Mouse (Mus musculus) midbrain, embryonic 16.5 days (tissue): ENCODE data around the gene Gm20696. TPM values are rescaled to one million over a fixed set of nuclear protein-coding genes. Genes with fewer than 3 reads are reported as not detected.

Experiments used
- ATAC-seq: fragments of 200-750 bp; cut with Nextera tagmentation; 2 replicates; pipeline ENCODE4 v1.8.0; 2017; ENCODE audit warnings: moderate TSS enrichment
- H3K27ac ChIP-seq: fragments of 300-500 bp; sonication (generic); 2 replicates; pipeline ENCODE4 v1.5.1; 2014; ENCODE audit warnings: mild to moderate bottlenecking, low read length, mixed read lengths
- H3K27me3 ChIP-seq: fragments of 300-500 bp; sonication (generic); 2 replicates; pipeline ENCODE4 v1.6.1; 2014; ENCODE audit warnings: low read depth, low read length, mixed read lengths; ENCODE audit not compliant: control insufficient read depth, insufficient read depth
- H3K36me3 ChIP-seq: fragments of 300-500 bp; sonication (generic); 2 replicates; pipeline ENCODE4 v1.6.1; 2014; ENCODE audit warnings: mild to moderate bottlenecking, low read length, moderate library complexity, mixed read lengths; ENCODE audit not compliant: control insufficient read depth, insufficient read depth
- H3K4me1 ChIP-seq: fragments of 300-500 bp; sonication (generic); 2 replicates; pipeline ENCODE4 v1.6.1; 2014; ENCODE audit warnings: mild to moderate bottlenecking, low read length, mixed read lengths; ENCODE audit not compliant: control insufficient read depth, insufficient read depth
- H3K4me2 ChIP-seq: fragments of 300-500 bp; sonication (generic); 2 replicates; pipeline ENCODE4 v1.6.1; 2014; ENCODE audit warnings: mild to moderate bottlenecking, low read length, mixed read lengths
- H3K4me3 ChIP-seq: fragments of 300-500 bp; sonication (generic); 2 replicates; pipeline ENCODE4 v1.5.1; 2014; ENCODE audit warnings: low read depth, mild to moderate bottlenecking, low read length, moderate library complexity, mixed read lengths
- H3K9ac ChIP-seq: fragments of 300-500 bp; sonication (generic); 2 replicates; pipeline ENCODE4 v1.6.1; 2014; ENCODE audit warnings: low read depth, low read length, mixed read lengths
- H3K9me3 ChIP-seq: fragments of 300-500 bp; sonication (generic); replicated peaks from 2 replicates; pipeline ENCODE4 v1.6.1; 2014; ENCODE audit warnings: mild to moderate bottlenecking, low read length, mixed read lengths; ENCODE audit not compliant: control insufficient read depth, poor library complexity, severe bottlenecking
- WGBS: fragments of 180-500 bp; shearing (Covaris S2); extraction: QIAGEN DNeasy Blood & Tissue Kit; methylation state at CpG from one replicate; pipeline ENCODE4 v1.1.7; 2014; 5-methylcytosine and 5-hydroxymethylcytosine counted together
- polyA plus RNA-seq: library from polyadenylated mRNA; unstranded; fragments of >200 nt; fragmentation: Nextera tagmentation; extraction: Ambion mirVana; gene quantifications from 2 replicates; pipeline ENCODE4 v1.2.1, GENCODE M21; 2015

The Gm20696 gene
- polyA plus RNA-seq, 1 experiment from 2014 or later, result 2.4 TPM

DNA sequence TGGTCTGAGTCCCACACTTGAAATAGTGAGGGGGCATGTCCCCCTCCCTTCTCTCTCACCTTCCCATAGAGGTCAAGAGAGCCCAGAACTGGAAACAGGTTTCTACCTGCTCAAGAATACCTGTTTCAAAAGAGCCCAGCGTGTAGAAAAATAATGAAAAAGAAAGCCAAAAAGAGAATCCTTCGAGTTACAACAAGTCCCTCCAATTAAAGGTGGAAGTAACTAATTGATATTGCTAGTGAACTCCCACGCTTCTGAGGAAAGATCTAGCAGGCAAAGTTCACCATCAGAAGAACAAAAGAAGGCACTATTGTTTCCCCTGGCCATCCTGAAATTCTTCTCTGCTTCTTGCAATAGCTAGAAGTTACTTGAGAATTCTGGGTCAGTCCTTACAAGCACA, 297.4 kb downstream of the Gm20696 start:
- H3K4me2 ChIP-seq, result no peak overlapping the region
- WGBS, result 92% methylated on average over 3 of the region's 3 CpGs
- no peak overlapping the region for H3K9ac ChIP-seq
- H3K27me3 ChIP-seq, result no peaks in the 10 kb centered on the region
- no peak for ATAC-seq
- H3K9me3 ChIP-seq, result no peaks in the 10 kb centered on the region
- no peaks in the 10 kb centered on the region for H3K4me1 ChIP-seq
- H3K36me3 ChIP-seq, result no peaks in the 10 kb centered on the region
- no peak overlapping the region for H3K27ac ChIP-seq
- H3K4me3 ChIP-seq, result no peak overlapping the region

DNA sequence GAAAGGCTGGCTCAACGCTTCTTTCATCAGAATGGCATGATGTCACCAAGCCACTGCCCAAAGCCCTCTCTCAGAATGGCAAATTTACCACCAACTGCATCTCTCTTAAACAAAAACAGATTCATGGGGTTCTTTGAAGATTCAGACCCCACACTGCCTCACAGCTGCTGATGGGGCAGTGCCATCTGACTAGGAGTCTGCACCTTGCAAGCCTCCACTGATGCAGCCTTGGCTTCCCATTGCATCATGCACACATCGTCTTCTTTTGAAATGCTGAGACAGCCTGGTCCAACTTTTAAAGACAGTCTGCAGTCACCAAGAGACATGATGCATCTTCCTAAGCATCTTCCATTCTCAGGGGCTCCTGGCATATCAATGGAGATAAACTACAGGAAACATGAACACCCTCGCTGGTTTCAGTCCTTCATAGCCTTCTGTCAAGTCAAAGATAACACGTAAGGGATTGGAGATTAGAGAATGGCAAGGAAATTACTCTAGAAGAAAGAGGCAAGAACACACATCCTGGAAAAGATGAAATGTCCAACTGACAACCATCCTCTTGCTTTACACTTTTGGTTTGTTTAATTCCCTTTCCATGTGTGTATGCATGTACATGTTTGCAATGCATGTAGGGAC, 298.4 kb downstream of the Gm20696 start:
- H3K27me3 ChIP-seq, result no peaks in the 10 kb centered on the region
- WGBS, result 89% methylated on average over 4 of the region's 4 CpGs
- H3K9me3 ChIP-seq, result no peaks in the 10 kb centered on the region
- no peak overlapping the region for H3K27ac ChIP-seq
- no peak overlapping the region for H3K4me3 ChIP-seq
- H3K36me3 ChIP-seq, result no peaks in the 10 kb centered on the region
- H3K4me1 ChIP-seq, result no peaks in the 10 kb centered on the region
- ATAC-seq, result no peak
- H3K9ac ChIP-seq, result no peak overlapping the region
- no peak overlapping the region for H3K4me2 ChIP-seq

DNA sequence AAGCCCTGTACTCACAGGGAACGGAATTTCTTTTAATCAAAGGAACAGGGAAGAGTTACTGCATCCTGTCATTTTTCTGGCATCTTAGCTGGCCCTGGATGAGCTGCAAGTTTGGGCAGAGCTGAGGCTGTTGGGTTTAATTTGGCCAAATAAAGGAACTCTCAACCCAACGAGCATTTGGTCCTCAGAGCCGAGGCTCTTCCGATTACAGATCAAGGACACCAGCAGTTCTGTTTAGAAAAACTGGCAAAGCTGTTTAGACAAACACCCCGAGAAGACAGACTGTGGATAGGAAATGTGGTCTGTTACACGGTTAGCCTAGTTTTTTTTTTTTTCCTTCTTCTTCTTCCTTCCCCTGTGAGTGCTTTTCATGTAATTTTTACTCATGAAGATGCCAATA, 302.1 kb downstream of the Gm20696 start:
- Histone ChIP-seq H3K27ac (no peak overlapping the region), H3K4me3 (no peak overlapping the region), H3K9me3 (no peaks in the 10 kb centered on the region), H3K27me3 (no peaks in the 10 kb centered on the region), H3K4me2 (no peak overlapping the region), H3K4me1 (no peaks in the 10 kb centered on the region), H3K36me3 (no peaks in the 10 kb centered on the region), H3K9ac (no peak overlapping the region)
- ATAC-seq, result no peak
- 80% methylated on average over 6 of the region's 6 CpGs for WGBS

DNA sequence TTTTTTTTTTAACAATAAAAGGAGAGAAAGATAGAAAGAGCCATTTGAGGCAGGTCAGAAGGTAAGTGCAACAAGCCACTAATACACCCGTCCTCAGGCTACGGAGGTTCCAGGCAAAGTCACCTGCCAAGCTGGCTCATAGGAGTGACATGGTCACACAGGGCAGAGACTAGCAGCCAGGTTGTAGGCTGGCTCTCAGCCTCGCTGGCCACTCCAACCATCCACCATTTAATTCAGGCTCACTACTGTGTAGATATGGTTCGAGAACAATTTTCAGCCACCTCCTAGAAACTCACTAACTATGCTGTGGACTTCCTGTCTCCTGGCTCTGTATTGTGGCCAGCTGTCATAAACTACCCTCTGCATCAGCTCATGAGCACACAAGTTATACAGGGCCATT, 306.0 kb downstream of the Gm20696 start:
- Histone ChIP-seq H3K4me2 (no peak overlapping the region), H3K27me3 (no peaks in the 10 kb centered on the region), H3K9ac (no peak overlapping the region), H3K4me3 (no peak overlapping the region), H3K9me3 (no peaks in the 10 kb centered on the region), H3K36me3 (no peaks in the 10 kb centered on the region), H3K27ac (no peak overlapping the region), H3K4me1 (no peaks in the 10 kb centered on the region)
- no peak for ATAC-seq
- 92% methylated on average over 4 of the region's 4 CpGs for WGBS

DNA sequence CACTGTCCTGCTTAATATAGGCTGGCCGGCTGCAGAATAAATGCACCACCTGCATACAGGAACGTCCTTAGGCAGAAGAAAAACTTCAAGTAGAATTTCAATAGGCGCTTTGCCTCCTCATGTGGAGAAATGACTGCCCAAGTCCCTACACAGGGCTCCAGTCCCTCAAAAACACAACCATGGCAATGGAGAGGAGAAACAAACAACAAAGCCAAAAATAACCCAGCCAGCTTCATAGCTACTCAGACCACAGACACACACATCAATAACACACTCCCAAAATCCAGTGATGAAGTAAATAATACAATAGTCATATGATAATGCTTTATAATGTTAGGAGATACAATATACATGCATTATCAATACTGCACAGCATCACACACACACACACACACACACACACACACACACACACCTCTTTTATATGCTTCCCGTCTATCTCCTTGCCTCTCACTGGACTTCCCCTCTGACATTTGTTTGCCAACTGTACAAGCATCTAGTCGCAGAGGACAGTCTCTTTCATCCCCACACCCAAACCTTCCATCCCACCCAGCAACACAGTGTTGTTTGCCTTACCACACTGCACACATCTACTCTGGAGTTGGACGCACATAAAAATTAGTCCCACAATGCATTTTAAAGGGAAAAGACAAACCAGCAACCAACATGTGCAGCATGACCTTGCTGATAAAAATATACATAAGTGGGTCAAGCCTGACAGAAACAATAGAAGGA, 306.7 kb downstream of the Gm20696 start:
- H3K27me3 ChIP-seq, result no peaks in the 10 kb centered on the region
- ATAC-seq, result no peak
- H3K4me3 ChIP-seq, result no peak overlapping the region
- no peaks in the 10 kb centered on the region for H3K9me3 ChIP-seq
- H3K36me3 ChIP-seq, result no peaks in the 10 kb centered on the region
- 79% methylated on average over 6 of the region's 6 CpGs for WGBS
- no peak overlapping the region for H3K27ac ChIP-seq
- H3K9ac ChIP-seq, result no peak overlapping the region
- no peaks in the 10 kb centered on the region for H3K4me1 ChIP-seq
- H3K4me2 ChIP-seq, result no peak overlapping the region

DNA sequence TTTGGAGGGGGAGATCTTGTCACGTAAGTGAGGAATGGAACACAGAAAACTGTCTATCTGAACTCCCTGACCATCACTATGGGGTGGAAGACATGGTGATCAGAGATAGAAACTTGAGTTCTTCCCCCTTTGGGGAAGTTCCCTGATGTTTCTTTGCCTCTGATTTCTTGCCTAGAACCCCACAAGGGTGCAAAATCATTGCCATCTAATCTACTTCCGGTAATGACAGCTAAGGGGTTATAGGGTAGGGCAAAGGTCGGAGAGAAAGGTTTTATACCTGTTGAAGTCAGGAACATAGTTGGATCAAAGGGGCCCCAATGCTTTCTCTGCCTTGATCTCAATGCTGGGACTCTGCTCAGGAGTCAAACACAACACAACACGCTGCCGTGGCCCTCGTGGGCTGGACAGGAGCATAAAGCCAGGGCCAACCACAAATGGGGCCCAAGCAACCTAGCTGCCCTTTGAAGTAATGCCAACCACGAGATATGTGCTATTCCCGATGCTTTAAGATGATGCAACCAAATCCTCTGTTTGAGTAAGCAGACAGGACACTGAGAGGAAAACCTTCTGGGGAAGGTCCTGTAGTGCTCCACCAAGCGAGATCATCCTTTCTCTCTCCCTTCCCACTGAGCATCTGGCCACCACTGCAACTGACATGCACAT, 307.4 kb downstream of the Gm20696 start:
- ATAC-seq, result no peak
- no peak overlapping the region for H3K4me2 ChIP-seq
- no peak overlapping the region for H3K27ac ChIP-seq
- no peaks in the 10 kb centered on the region for H3K4me1 ChIP-seq
- 92% methylated on average over 9 of the region's 9 CpGs for WGBS
- H3K9ac ChIP-seq, result no peak overlapping the region
- no peak overlapping the region for H3K4me3 ChIP-seq
- H3K27me3 ChIP-seq, result no peaks in the 10 kb centered on the region
- H3K36me3 ChIP-seq, result no peaks in the 10 kb centered on the region
- H3K9me3 ChIP-seq, result no peaks in the 10 kb centered on the region

DNA sequence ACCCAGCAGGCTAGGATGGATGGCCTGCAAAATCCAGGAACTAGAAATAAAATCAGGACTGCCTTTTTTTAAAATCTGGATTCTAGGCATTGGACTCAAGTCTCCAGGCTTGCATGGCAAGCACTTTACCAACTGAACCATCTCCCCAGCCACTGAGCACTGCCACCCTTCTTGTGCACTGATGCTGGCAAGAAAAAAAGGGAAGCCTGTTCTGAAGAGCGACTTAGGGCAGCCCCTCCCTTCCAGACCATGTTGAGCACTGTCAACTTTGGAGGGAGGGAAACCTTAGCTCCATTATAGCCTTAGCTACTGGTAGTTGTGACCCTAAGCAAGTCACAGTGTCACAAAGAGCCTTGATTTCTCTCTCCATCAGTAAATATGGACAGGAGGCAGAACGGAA, 308.7 kb downstream of the Gm20696 start:
- Histone ChIP-seq H3K27me3 (no peaks in the 10 kb centered on the region), H3K9me3 (no peaks in the 10 kb centered on the region), H3K4me1 (no peaks in the 10 kb centered on the region), H3K4me2 (no peak overlapping the region), H3K27ac (no peak overlapping the region), H3K4me3 (no peak overlapping the region), H3K36me3 (no peaks in the 10 kb centered on the region), H3K9ac (no peak overlapping the region)
- ATAC-seq, result no peak
- WGBS, result 93% methylated on average over 2 of the region's 2 CpGs

DNA sequence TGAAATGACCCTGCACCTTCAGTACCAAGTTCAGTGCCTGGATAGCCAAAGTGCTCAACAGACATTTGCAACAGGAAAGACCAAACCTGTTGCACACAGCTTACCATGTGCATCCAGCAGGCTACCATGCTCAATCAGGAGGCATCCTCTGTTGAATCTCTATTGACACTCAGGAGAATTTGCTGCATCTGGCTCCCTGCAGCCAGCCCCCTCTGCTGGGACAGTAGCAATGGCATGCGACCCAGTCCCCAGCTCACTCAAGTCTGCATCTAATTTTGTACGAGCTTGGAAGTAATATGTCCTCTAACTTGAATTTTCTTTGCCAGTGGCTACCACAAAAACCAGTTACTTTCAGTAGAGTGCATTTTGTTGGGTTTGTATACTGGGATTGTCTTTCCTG, 312.3 kb downstream of the Gm20696 start:
- Histone ChIP-seq H3K4me1 (no peaks in the 10 kb centered on the region), H3K4me3 (no peak overlapping the region), H3K9ac (no peak overlapping the region), H3K9me3 (no peaks in the 10 kb centered on the region), H3K27ac (no peak overlapping the region), H3K36me3 (no peaks in the 10 kb centered on the region), H3K4me2 (no peak overlapping the region), H3K27me3 (no peaks in the 10 kb centered on the region)
- ATAC-seq, result no peak
- WGBS, result 68% methylated on average over 2 of the region's 2 CpGs

DNA sequence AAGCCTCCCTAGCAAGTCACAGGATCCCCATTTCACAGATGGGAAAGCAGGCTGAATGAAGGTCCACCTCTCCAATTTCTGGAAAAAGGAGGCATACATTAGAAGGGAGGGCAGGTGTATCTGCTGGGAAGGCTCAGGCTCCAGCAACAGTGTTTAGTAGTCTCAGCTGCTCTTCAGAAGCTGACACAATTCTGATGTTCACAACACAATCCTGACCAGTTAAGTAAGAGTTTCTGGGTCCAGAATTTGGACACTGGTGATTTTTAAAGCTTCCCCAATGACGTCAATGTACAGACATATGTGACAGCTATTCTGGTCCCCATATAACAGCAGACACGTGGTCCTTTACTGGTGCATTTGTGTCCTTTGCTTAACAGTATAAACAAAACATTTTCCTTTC, 313.2 kb downstream of the Gm20696 start:
- no peak overlapping the region for H3K27ac ChIP-seq
- WGBS, result 80% methylated on average over 2 of the region's 2 CpGs
- no peaks in the 10 kb centered on the region for H3K4me1 ChIP-seq
- H3K9me3 ChIP-seq, result no peaks in the 10 kb centered on the region
- ATAC-seq, result no peak
- H3K27me3 ChIP-seq, result no peaks in the 10 kb centered on the region
- H3K36me3 ChIP-seq, result no peaks in the 10 kb centered on the region
- H3K4me3 ChIP-seq, result no peak overlapping the region
- no peak overlapping the region for H3K9ac ChIP-seq
- H3K4me2 ChIP-seq, result no peak overlapping the region
